Mouse (Mus musculus): ENCODE measurements around the gene Srsf5.
"Not testable (repeated sequence)": the region's sequence is repeated elsewhere in the genome, so short reads cannot be mapped to it uniquely, and the experiment has no call there.

Srsf5 gene

DNA sequence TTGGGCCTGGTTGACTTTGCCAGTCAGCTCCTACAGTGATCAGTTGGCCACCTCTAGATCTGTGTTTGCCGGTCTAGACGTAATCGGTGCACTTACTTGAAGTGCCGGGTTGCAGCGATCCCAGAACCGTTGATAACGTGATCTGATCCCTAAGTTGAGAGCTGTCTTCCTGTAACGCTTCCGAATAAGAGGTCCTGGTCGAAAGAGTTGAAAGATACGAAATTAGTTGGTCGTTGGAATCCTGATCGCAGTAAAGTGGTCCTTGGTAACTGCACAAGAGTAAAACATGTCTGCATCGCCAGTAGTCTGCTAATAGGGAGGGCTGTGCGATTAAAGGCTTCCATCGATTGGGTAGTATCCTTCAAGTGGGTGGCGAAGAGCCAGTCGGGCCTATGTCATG, 2.9 kb downstream of the Srsf5 start:
- DNase-seq (ENCODE audit: low read depth, low spot score): no peak

DNA sequence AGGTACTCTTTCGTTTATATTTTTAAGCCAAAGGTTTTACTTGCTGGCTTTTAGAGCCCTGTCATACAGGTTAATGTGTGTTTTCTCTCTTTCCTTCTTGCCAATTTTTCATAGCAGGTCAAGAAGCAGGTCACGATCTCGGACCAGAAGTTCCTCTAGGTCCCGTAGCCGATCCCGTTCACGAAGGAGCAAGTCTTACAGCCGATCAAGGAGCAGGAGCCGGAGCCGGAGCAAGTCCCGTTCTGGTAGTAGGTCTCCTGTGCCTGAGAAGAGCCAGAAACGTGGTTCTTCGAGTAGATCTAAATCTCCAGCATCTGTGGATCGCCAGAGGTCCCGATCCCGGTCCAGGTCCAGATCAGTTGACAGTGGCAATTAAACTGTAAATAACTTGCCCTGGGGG, 4.3 kb downstream of the Srsf5 start:
- DNase-seq (ENCODE audit: low read depth, low spot score): not testable (repeated sequence)

DNA sequence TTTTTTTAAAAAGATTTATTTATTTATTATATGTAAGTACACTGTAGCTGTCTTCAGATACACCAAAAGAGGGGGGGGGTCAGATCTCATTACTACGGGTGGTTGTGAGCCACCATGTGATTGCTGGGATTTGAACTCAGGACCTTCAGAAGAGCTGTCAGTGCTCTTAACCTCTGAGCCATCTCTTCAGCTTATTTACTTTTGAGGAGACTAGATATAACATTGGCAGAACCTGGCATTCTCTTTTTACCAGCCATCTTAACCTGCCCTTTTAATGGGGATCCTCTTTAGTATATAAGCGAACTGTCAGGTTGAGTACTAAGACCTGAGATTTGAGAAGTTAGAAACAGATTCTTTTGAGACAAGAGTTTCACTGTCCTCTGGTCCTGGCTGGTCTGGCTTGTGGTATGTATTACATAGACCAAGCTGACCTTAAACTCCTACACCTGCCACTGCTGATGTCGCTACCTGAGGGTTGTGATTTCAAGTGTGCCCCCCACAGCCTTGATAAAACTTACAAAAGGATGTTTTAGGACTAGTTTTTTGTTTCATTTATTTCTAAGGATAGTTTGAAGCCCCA, 6.4 kb downstream of the Srsf5 start:
- no peak for DNase-seq (ENCODE audit: low read depth, low spot score)

DNA sequence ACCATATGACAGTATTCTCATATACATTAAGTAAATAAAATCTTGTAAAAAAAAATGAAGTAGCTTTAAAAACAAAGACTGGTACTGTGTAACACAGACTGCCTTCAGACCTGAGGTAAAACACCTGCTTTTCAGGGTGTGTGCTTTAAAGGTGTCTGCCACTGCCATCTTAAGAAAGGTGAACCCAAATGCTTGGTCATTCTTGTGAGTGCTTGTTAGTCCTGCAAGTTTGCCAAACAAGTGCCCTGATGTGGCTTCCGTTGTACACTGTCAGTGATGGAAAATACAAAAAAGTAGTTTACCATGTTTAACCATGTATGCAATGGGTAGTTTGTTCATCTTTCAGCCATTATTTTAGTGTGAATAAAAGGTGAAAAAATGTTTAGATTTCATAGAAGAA, 7.2 kb downstream of the Srsf5 start:
- DNase-seq (ENCODE audit: low read depth, low spot score): no peak

DNA sequence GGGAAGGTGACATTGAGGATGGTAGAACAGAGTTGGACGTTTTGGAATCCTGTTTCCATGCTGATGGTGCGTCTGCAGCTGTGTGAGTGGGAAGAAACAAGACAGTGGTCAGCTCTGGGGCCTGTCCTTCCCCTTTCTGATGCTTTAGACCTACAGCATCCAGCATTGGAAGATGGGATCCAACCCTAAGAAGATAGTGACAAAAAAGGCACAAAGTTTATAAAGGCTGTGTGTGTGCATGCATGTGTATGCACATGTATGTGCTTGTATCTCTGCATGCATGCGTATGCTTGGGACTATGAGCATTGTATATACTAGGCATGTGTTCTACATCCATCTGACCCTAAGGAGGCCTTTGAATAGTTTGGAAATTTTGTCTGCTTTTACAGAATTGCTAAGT, 10.7 kb downstream of the Srsf5 start:
- no peak for DNase-seq (ENCODE audit: low read depth, low spot score)

DNA sequence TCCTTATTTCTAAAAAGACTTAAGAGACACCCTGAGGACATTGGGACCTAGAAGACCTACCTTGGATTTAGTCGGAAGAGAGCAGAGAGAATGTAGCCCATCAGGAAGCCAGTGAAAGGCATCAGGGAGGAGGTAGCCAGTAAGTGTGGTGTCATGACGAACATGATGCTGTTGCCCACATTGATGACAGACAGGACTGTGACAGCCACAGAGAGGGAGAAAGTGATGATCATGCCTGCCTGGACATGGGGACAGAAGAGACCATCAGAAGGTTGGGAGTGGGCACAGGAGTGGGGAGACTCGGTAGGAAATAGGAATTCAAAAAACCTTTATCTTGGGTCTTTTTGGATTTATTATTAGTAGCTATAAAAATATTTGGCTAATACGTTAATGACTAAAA, 12.7 kb downstream of the Srsf5 start:
- DNase-seq (ENCODE audit: low read depth, low spot score): no peak

DNA sequence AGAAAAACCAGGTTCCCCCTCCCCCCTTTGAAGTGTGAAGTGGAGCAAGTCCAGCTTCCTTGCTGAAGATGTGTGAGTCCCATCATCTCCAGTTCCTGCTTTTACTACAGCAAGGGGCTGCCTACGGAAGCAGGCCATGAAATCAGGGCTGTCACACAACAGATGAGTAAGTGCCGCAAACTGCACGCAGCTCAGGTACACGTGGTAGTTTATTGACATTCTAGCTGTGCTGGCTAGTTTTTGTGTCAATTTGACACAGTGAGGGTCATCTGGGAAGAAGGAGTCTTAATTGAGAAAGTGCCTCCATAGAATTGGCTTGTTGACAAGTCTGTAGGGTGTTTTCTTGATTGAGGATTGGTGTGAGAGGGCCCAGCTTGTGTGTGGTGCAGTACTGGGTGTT, 17.3 kb downstream of the Srsf5 start:
- no peak for DNase-seq (ENCODE audit: low read depth, low spot score)

DNA sequence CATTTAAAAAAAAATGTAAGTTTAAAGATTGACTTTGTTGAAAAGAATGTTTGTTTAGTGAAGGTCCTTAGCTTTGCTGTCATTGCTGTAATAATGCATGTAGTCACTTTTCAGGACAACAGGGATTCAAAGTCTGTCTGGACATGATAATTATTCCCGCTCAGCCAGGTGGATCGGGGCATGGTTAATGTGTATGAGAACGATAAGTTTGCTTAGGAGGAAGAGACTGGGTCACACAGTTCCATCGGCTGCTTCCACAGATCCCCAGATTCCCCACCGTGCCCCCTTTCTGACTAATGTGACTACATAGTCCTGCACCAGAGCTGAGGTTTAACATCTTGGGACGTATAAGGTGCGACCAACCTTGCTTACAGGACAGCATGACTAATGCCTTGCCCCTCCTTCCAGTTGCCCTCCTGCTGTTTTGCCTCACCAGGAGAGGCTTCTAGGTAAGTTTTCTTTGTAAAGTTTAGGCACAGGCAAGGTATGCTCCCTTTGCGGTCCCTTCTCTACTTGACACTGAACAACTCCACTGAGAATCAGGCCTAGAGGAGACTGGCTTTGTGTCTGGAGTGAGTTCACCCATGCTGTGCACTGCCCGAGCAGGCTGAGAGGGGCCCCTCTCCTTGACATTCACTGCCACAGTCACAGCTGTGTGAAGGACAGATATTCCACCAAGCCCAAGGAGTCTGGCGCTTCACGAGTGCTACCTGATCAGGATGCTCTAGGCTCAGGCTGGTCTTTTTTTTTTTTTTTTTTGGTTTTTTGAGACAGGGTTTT, 20.9 kb downstream of the Srsf5 start:
- no peak for DNase-seq (ENCODE audit: low read depth, low spot score)

DNA sequence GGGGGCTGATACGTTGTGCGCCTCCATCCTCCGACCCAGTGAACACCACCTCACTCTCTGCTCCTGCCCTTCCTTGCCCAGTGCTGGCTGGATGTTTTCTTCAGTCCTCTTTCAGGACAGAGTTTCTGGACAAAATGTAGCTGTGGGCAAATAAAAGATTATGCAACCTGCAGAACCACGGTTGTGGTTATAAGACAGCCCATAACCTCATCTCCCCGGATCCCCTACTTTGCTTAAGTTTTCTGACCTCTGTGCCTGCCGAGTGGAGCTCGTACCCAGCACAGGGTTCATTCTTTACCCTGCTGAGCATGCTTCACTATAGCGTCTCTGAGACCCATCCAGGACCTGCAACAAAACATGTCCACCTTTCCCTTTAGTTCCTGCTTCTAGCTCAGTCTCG, 22.6 kb downstream of the Srsf5 start:
- no peak for DNase-seq (ENCODE audit: low read depth, low spot score)

DNA sequence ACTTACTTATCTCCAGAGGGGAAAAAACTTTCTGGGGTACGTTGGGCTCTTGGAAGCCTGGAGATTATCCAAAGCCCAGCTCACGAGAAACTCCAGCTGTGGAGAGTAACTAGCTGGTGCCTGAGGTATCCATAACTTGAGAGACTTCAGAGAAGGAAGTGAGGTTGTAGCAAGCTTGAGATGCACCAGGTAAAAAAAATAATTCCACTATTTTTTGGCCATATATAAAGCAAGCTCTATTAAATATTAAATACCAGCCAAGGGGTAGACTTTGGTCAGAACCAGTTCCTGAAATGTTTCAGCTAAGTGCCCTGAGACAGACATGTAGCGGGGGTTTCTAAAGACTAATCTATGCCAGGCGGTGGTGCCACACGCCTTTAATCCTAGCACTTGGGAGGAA, 23.3 kb downstream of the Srsf5 start, which contains the start of gene Slc10a1:
Slc10a1 (minus strand) TSS at position 101 of the 400 bp plus-strand sequence.
- no peak for DNase-seq (ENCODE audit: low read depth, low spot score)

DNA sequence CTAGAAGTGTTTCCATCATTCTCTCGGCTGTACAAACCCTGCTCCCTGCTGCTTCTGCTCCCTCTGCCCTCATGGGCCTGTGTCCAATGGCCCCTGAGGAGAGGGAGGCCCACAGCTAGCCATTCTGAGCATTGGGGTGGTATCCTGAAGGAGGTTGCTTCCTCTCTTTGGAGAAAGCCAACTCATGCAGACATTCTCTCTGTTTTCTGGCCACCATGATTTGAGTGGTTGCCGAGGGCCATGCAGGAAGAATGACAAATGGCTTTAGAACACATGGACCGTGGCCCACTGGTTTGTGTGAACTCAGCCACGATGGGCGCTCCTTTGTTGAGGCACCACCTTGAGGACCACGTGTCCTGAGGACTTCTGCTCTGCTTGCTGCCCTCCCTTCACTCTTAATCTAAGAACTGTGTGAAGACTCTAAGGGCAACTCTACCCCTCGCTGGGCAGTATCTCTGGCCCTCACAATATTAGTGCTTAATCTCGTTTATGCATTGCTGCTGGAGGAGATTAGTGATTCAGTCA, 24.9 kb downstream of the Srsf5 start:
- no peak for DNase-seq (ENCODE audit: low read depth, low spot score)

DNA sequence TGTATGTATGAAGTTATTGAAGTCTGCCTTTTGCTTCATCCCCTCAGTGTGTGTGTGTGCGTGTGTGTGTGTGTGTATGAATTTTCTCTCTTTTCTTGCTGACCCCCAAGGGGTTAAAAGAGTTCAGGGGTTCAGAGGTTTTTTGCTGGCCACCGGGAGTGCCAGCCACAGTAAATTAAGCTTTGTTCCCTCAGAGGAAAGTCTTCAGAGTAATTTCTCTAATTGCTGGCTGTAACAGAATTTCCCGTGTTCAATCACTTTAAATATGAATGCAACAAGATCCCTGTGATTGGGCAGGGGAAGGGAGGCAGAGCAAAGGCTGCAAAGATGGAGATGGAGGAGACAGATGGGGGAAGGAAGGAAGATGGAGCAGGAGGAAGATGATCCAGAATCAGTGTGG, 26.5 kb downstream of the Srsf5 start:
- DNase-seq (ENCODE audit: low read depth, low spot score): no peak

DNA sequence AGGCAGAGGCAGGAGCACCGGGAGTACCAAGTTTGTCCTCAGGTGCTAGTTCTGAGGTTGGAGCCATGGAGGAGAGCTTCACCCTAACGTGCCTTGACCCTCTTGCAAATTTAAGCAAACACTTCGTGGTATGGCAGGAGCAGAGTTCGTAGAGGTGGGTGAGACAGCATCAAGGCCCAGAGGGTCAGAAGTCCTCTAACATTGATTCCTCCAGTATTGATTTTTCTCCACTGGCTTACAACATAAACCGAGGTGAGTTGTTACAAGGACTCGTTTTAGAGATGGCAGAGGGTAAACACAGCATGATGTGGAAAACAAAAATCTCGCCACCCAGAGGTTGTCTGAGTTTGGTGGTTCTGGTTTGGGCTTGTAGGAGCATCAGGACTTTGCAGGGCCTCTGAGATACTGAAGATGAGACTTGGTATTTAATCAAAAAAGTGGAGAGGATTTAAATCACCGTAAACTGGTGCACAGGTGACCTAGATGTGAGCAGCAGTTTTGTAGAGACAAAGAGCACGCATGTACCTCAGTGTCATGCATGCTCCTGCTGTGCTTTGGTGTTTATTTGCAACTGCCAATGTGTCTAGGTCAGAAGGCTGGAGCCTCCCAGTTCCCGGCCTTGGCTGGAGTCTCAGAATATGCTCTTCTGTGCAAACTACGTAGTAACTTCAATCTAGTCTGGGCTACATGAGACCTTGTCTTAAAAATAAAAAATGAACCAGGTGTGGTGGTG, 30.8 kb downstream of the Srsf5 start:
- DNase-seq (ENCODE audit: low read depth, low spot score): no peak

DNA sequence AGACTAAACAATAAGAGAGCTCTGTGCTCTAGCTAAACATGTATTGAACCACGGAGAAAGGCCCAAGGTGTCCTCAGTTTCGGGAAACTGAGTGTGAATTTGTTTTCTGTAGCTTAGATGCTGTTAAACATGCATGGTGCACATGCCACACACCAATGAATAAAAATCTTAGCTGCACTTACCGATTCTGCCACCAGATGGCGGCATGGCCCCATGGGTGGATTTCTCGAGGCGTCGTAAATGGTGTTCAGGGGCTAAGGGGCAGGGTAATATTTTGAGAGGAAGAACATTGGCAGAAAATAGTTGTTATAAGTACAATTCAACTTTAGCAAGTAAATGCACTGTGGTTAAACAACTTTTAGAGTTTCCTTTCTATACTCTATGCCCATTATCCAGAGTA, 37.0 kb downstream of the Srsf5 start:
- peak; percentile 75 for DNase-seq (ENCODE audit: low read depth, low spot score)

DNA sequence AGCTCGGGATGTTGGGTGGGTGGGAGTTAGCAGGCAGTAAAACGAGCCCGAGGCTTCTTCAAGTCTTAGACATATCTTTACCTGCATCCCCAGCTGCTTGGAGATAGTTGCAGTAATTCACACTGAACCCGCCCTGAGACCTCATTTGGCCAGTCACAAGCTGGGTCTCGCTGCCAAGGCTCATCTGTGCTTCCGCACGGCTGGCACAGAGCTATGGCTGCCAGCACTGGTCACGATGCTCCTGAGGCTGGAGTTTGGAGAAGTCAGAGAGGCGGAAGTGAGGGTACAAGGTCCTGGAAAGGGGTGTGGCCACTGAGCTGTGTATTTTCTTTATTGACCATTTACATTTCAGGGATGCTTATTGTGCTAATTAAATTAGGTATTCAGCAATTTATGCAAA, 38.4 kb downstream of the Srsf5 start:
- DNase-seq (ENCODE audit: low read depth, low spot score): no peak

DNA sequence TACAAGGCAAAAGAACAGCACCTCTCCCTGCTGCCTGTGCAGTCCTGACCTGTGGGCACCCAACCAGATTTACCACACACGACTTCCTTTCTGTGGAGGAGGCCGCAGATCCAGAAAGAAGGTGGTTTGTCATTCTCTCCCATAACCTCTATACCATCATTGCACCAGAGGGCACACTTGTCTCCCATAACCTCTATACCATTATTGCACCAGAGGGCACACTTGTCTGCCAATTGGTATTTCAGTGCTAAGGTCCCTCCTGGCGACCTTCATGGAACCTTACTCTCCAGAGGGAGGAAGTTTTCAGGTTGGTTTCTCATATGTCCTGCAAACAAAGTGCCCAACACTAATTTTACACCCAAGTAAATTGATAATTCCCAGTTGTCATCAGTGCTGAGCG, 41.3 kb downstream of the Srsf5 start:
- DNase-seq (ENCODE audit: low read depth, low spot score): no peak

DNA sequence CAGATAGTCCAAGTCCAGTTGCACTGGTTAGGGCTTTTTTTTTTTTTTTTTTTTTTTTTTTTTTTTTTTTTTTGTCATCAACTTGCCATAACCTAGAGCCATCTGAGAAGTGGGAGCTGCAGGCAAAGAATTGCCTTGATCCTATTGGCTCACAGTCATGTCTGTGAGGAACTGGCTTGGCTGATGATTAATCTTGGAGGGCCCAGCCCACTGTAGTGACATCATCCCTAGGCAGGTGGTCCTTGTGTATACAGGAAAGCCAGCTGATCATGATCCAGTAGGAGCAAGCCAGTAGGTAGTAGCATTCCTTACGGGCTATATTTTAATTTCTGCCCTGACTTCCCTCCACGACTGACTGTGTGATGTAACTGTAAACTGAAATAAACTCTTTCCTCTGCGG, 43.0 kb downstream of the Srsf5 start:
- DNase-seq (ENCODE audit: low read depth, low spot score): no peak

DNA sequence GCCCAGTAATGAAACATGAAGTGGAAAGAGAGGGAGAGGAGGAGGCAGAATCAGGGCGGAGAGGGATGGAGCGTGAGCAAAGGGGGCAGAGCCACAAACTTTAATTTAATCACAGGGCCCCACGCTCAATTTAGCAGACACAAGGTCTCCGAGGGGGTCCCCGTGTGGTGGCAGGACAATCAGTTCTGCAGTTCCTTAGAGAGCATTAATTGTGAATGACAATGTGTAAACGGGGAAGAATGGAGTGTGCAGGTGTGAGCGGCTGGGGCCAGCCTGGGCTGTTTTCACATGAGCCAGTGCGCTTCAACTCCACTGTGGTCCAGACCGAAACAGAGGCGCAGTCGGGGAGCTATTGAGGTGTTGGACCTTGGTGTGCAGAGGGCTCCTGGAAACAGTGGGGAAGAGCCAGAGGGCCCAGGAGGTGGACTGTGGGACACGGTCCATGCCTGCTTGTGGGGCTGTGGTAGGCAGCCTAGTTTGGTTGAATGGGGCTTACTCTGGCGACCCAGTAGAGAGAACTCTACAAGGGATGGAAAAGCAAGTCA, 45.7 kb downstream of the Srsf5 start:
- DNase-seq (ENCODE audit: low read depth, low spot score): peak; percentile 84

DNA sequence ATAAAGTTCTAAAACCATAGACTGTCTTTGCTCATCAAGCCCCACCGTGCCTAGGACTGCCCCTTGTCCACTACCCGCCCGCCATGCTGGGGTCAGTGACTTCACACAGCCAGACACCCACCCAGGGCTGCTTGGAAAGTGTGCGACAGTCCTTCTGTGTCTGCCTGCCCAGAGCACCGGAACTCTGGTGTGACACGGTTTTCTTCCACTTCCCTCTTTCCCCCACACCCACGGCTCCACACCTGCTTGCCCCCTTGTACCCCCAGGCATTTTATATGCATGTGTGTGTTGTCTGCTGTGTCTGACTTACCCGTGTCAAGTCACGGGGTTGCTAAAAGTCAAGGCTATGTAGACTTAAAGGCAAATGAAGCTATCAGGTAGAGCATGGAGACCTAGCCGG, 46.5 kb downstream of the Srsf5 start:
- peak; percentile 90 for DNase-seq (ENCODE audit: low read depth, low spot score)

DNA sequence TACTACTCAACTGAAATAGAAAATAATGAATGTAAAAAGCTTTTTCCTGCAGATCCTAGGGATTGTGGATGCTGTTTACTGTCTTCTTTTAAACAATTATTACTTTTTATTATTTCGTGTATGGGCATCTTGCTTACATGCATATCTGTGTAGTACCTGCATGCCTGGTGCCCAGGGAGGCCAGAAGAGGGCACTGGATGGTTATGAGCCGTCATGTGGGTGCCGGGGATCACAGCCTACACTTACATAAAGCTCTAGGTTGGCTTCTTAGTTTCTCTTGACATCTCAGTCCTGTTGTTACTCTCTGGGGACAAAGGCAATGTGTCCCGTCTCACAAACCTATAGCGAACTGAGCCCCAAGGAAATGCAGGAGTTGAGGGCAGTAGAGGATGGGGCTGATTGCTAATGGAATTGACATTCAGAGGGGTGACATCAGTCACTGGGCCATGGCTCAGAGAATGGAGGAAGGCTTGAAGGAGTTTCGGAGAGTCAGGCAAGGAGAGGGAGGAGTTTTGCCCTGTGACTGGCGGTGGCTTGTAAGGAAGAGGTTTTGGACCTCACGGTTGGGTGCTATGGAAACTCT, 47.3 kb downstream of the Srsf5 start:
- DNase-seq (ENCODE audit: low read depth, low spot score): peak; percentile 91

DNA sequence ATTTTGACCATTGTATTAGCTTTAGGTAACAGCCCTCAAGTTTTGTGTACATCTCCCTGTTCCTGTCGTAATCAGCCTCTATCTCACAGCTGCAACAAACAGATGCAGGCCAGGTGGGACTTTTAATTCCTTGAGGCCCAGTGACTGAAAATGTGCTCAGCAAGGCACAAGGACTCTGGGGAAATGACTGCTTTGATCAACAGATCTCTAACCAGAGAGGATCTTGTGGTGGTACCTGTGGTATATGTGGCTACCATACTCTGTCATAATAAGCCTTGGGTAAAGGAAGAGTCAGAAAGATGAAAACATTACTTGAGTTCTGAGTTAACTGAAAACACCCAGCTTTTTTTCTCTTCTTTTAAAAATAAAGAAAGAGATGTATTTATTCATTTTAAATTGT, 48.5 kb downstream of the Srsf5 start:
- peak; percentile 75 for DNase-seq (ENCODE audit: low read depth, low spot score)

DNA sequence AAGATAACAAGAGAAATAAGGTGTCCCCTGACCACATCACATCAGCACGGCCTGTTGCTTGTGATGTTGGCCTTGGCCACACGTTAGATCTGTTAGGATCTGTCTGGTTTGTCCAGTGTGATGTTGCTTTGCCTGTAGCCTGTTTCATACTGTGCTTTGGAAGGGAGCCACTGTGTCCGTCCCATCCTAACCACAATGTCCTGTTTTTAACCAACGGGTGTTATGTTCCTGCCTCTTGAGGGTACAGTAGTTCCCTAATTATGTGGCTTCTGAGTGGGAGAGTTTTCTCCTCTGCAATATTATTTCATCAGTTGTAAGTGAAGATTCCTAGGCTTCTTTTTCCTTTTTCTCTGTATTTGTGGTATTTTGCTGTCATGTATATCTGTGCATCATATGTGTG, 50.0 kb downstream of the Srsf5 start:
- no peak for DNase-seq (ENCODE audit: low read depth, low spot score)
